Mouse (Mus musculus) gastrocnemius, adult 2 months (tissue): Measurements from ENCODE around the gene Atg5. TPM values are rescaled to one million over a fixed set of nuclear protein-coding genes. Genes with fewer than 3 reads are reported as not detected.
A peak's percentile ranks its signal among the peaks of the same experiment; 100 is the strongest.

Experiments
- DNase-seq: peaks from one replicate; pipeline ENCODE4 v3.0.0; 2022
- H3K27ac ChIP-seq: fragments of 200-600 bp; 2 replicates; pipeline ENCODE4 v1.8.1; 2022; ENCODE audit warnings: mild to moderate bottlenecking
- H3K4me3 ChIP-seq: fragments of 200-600 bp; 2 replicates; pipeline ENCODE4 v1.8.1; 2022; ENCODE audit warnings: mild to moderate bottlenecking, moderate library complexity
- CTCF ChIP-seq: fragments of 200-600 bp; IDR thresholded peaks from 2 replicates; pipeline ENCODE4 v1.8.1; 2022; ENCODE audit warnings: antibody characterized with exemption, mild to moderate bottlenecking, moderate library complexity
- intact Hi-C: fragments of 180-260 bp; cut with DNase I; formaldehyde crosslinking; loops from one replicate; pipeline ENCODE4 v1.15.1; 2025
- total RNA-seq, 2 experiments: library from RNA; stranded (reverse); gene quantifications; 2 replicates each; pipeline ENCODE4 v1.2.3; 2021

The Atg5 gene
- total RNA-seq, 2 experiments from 2014 or later, result 9.6 to 12.4 TPM

DNA sequence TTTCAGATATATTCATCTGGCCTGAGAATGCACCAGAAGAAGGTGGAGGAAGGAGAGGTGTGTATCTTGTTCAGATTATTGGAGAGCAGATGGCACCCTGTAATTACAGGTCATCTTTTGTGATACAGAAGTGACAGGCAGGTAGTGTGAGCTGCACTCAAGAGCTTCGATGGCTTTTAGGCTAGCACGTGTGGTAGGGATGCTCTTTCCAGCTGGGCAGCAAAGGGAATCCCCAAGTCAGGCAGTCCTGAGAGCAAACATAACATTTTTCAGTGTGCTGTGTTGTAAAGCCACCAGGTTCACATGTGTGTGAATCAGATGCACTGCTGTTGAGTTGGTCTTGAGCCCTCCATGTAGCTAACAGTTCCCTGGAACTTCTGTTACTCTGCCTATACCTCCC is 98.0 kb downstream of the Atg5 start:
- no peak for DNase-seq
- Histone ChIP-seq H3K4me3 (no peak overlapping the region), H3K27ac (no peak overlapping the region)
- intact Hi-C loops, result no loop called here
- no peak for TF ChIP-seq CTCF

GRCm38 (mm10) chr10:44367043-44367442 is 98.9 kb downstream of the Atg5 start:
- Histone ChIP-seq H3K4me3 (no peak overlapping the region), H3K27ac (no peak overlapping the region)
- no peak for TF ChIP-seq CTCF
- no peak for DNase-seq
- intact Hi-C loops, result no loop called here

GRCm38 (mm10) chr10:44368596-44368995 is 100.4 kb downstream of the Atg5 start:
- Histone ChIP-seq H3K27ac (no peak overlapping the region), H3K4me3 (no peak overlapping the region)
- no peak for DNase-seq
- TF ChIP-seq CTCF, result no peak
- intact Hi-C loops, result no loop called here

GRCm38 (mm10) chr10:44370666-44371065 is 102.5 kb downstream of the Atg5 start:
- TF ChIP-seq CTCF, result no peak

DNA sequence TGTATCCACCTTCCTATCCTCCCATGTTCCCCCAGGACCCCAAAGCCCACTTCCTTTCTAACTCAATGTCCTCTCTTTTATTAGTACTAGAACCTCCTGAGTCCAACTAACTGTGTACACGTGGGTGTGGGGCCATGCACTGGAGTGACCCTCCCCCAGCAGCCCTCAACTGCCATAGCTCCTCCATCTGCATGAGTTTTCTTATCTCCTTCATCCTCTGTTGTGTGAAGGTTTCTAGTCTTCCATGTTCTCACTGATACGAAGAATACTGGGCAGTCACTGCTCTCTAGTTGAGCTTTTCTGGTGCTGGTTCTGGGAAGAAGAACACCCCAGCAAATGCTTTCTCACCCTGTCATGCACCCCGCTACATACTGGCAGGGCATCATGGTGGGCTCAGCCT is 104.1 kb downstream of the Atg5 start:
- Histone ChIP-seq H3K4me3 (no peak overlapping the region), H3K27ac (no peak overlapping the region)
- intact Hi-C loops, result no loop called here
- no peak for TF ChIP-seq CTCF
- no peak for DNase-seq

More at GRCm38 (mm10) chr10:44370666-44371065, 102.5 kb downstream of the Atg5 start:
- no peak for DNase-seq
- intact Hi-C loops, result no loop called here
- Histone ChIP-seq H3K27ac (no peak overlapping the region), H3K4me3 (no peak overlapping the region)

GRCm38 (mm10) chr10:44374678-44375077 is 106.5 kb downstream of the Atg5 start:
- no peak for DNase-seq
- TF ChIP-seq CTCF, result no peak
- H3K27ac ChIP-seq, result no peak overlapping the region
- intact Hi-C loops, result no loop called here
- no peak overlapping the region for H3K4me3 ChIP-seq

DNA sequence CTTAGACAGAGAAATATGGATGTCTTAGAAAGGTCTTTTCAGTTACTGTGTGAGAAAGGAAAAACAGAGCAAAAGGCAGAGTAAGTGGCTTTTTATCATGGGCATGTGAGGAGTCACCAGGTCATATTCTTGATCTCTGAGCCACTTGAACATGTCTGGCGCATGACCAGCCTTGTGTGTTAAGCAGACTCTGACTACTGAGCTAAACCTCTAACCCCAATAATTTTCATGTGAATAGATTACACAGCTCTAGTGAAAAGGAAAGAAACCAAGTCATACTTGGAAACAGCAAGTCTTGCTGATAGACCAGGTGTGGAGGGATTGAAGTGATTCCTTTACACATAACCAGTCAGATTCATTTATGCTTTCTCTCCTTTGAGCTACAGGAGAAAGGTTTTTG is 107.3 kb downstream of the Atg5 start:
- intact Hi-C loops, result no loop called here
- no peak for TF ChIP-seq CTCF

DNA sequence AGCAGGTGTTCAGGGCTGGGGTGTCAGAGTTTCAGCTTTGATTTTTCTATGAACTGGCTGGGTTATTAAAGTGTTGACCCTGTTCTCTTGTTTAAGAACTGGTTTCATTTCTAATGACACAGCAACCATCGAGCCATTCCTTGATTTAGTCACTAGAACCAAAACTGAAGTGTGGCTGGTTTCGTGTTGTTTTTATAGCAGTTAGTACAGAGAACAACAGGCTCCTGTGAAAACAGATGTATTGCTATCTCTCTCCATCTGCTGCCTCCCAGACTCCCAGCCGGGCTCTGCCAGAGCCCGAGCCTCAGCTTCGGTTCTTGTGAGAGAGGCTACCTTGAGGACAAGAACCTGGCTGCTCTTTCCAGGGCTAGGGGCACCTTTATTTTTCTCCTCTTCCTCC is 109.7 kb downstream of the Atg5 start:
- TF ChIP-seq CTCF, result no peak
- Histone ChIP-seq H3K4me3 (no peak overlapping the region), H3K27ac (no peak overlapping the region)
- intact Hi-C loops, result no loop called here
- DNase-seq, result no peak

More for the DNA sequence above, 107.3 kb downstream of the Atg5 start:
- DNase-seq, result no peak
- Histone ChIP-seq H3K4me3 (no peak overlapping the region), H3K27ac (no peak overlapping the region)

DNA sequence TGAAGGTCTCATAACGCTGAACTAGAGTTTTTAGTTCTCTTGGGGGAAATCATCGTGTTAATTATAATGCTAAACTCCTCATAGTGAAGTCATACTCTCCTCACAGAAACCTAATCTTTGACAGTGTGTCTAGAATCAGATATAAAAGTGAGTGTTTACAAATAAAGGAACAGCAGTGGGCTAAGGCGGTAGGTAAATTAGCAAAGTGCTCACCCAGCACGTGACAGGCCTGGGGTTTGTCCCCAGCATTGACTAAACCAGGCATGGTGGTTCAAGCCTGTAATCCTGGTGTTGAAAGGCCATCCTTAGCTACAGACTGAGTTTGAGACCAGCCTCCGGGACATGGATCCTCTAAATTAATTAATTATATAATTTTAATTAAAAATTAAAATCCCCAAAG is 110.2 kb downstream of the Atg5 start:
- TF ChIP-seq CTCF, result no peak
- Histone ChIP-seq H3K27ac (no peak overlapping the region), H3K4me3 (no peak overlapping the region)
- intact Hi-C loops, result no loop called here
- no peak for DNase-seq

DNA sequence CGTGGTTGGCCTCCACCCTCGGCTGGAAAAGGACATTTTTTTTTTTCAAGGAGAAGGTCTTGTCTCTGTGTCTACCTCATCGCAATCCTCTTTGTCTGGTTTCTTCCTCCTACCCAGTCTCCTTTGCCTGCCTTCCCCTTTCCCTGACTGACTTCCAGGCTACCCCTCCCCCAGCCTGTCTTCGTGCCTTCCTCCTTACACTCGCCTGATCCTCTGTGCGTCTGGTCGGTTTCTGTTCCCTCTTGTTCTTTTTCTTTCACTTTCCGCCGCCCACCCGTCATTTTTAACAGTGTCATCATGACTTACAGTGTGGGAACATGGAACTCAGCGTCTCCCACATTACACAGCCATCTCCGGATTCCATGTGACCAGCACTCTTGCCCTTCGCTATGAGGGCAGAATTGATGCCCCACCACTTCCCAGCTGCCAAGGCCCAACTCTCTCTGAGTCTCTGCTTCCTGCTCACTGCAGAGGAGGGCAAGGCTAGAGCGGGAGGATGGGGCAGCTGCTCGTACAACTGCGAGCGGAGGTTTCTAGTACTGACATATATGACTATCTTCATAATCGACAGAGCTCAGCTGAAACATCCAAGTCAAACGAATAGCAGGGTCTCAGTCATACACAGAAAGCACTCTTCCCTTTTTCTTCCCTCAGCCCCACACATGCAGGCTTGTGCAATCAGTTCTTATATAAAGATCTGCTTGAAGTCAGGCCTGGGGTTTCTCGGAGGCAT is 112.5 kb downstream of the Atg5 start:
- intact Hi-C loops, result no loop called here
- peak; percentile 55 for DNase-seq
- Histone ChIP-seq H3K4me3 (peak overlapping the region; percentile 59), H3K27ac (peak overlapping the region; percentile 21; the same call in 1 of the 2 replicates)
- no peak for TF ChIP-seq CTCF

DNA sequence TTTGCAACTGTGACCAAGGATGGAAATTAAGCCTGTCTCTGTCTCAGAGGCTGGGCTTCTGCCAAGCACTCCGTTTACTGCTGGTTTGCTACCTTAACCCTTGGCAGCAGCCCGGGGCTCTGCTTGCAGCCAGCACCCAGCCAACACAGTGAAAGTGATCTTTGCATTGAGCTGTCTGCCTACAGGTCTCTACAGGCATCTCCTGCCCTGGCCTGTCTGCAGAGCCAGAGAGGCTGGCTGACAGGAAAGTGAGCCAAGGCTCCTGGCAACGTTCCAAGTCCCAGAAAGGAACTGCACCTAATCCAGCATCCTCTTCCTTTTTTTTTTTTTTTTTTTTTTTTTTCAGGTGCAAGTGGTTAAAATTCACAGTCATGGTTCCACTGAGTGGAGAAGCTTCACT is 113.2 kb downstream of the Atg5 start:
- intact Hi-C loops, result no loop called here

DNA sequence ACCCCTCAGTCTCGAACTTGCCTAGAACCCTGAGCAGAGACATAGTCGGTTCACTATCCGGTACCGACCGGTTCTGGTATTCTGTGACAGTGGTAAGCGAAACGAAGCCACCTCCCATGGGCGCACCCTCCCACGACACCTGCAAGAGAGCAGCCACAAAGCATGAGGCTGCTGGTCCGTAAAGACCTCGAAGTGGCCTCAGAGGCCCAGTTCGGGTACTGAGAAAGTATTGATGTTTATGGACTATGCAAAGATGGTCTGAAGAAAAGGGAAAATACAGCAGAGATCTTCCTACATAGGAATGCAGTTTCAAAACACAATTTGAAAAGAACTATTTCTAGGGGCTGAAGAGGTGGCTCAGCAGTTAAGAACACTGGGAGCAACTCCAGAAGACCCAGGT is 113.8 kb downstream of the Atg5 start:
- Histone ChIP-seq H3K4me3 (no peak overlapping the region), H3K27ac (no peak overlapping the region)
- DNase-seq, result no peak
- intact Hi-C loops, result no loop called here
- no peak for TF ChIP-seq CTCF

More for the DNA sequence above, 113.2 kb downstream of the Atg5 start:
- no peak for TF ChIP-seq CTCF
- Histone ChIP-seq H3K4me3 (peak overlapping the region; percentile 59; the same call in 1 of the 2 replicates), H3K27ac (0 out of 2 replicates have a peak overlapping the region, but pooled peaks have one; percentile 21)
- DNase-seq, result peak; percentile 76

DNA sequence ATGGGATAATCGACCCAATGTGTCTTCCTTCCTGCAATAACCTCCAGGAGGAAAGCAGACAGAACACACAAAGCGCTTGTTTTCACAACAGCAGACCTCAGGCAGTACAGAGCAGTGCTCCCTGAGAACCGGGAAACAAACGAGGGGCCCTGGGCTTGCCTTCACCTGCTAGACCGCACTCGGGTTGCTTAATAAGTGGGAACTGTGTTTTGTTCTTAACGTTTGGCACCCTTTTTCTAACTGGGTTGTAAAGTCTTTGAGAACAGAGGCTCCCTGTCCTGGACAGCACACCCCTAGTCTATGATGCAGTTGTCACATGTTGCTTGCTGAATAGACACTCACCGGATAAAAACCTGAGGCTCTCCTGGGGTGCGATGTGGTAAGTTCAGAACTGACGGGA is 115.1 kb downstream of the Atg5 start:
- no peak for TF ChIP-seq CTCF
- Histone ChIP-seq H3K27ac (no peak overlapping the region), H3K4me3 (no peak overlapping the region)
- DNase-seq, result no peak
- intact Hi-C loops, result no loop called here

- no peak for TF ChIP-seq CTCF
- Histone ChIP-seq H3K27ac (no peak overlapping the region), H3K4me3 (no peak overlapping the region)
- intact Hi-C loops, result no loop called here
- DNase-seq, result no peak
Observed at GRCm38 (mm10) chr10:44385227-44385626, 117.1 kb downstream of the Atg5 start.
